Mouse (Mus musculus): ENCODE data around the gene Gbe1. TPM values are rescaled to one million over a fixed set of nuclear protein-coding genes. Genes with fewer than 3 reads are reported as not detected.

Gene Gbe1
- polyA plus RNA-seq, 1 experiment from 2014 or later: 10.9 TPM

GRCm38 (mm10) chr16:70568341-70569265, 254.9 kb downstream of the Gbe1 start:
- H3K4me3 ChIP-seq (ENCODE audit: low read depth, low read length): no peak overlapping the region
- 59% methylated on average over 23 of the region's 23 CpGs for WGBS
- no peak overlapping the region for H3K9ac ChIP-seq (replicated peaks; ENCODE audit: low read depth, low read length)

GRCm38 (mm10) chr16:70585964-70586363, 272.2 kb downstream of the Gbe1 start:
- no peak for ATAC-seq (ENCODE audit: low read depth)
- Histone ChIP-seq H3K4me2 (ENCODE audit: low read depth, low read length) (no peak overlapping the region), H3K9ac (replicated peaks; ENCODE audit: low read depth, low read length) (no peak overlapping the region), H3K4me3 (ENCODE audit: low read depth, low read length) (no peak overlapping the region), H3K27ac (ENCODE audit: low read depth, low read length) (no peak overlapping the region), H3K27me3 (ENCODE audit: control insufficient read depth, insufficient read depth, low read length) (no peaks in the 10 kb centered on the region), H3K36me3 (ENCODE audit: control insufficient read depth, insufficient read depth, low read length) (no peaks in the 10 kb centered on the region), H3K4me1 (ENCODE audit: control insufficient read depth, insufficient read depth, low read length) (no peaks in the 10 kb centered on the region), H3K9me3 (ENCODE audit: control insufficient read depth, low read length) (no peaks in the 10 kb centered on the region)
- 70% methylated on average over 7 of the region's 7 CpGs for WGBS

More at GRCm38 (mm10) chr16:70568341-70569265, 254.9 kb downstream of the Gbe1 start:
- H3K27ac ChIP-seq (ENCODE audit: low read depth, low read length): no peak overlapping the region
- peak overlapping the region; percentile 12; the same call in 1 of the 2 replicates for H3K4me2 ChIP-seq (ENCODE audit: low read depth, low read length)
- no peaks in the 10 kb centered on the region for H3K4me1 ChIP-seq (ENCODE audit: control insufficient read depth, insufficient read depth, low read length)
- H3K9me3 ChIP-seq (ENCODE audit: control insufficient read depth, low read length): no peaks in the 10 kb centered on the region
- no peaks in the 10 kb centered on the region for H3K27me3 ChIP-seq (ENCODE audit: control insufficient read depth, insufficient read depth, low read length)
- H3K36me3 ChIP-seq (ENCODE audit: control insufficient read depth, insufficient read depth, low read length): no peaks in the 10 kb centered on the region
- ATAC-seq (ENCODE audit: low read depth): peak; percentile 79

- Histone ChIP-seq H3K36me3 (ENCODE audit: control insufficient read depth, insufficient read depth, low read length) (no peaks in the 10 kb centered on the region), H3K9me3 (ENCODE audit: control insufficient read depth, low read length) (no peaks in the 10 kb centered on the region), H3K27me3 (ENCODE audit: control insufficient read depth, insufficient read depth, low read length) (no peaks in the 10 kb centered on the region), H3K27ac (ENCODE audit: low read depth, low read length) (no peak overlapping the region), H3K4me3 (ENCODE audit: low read depth, low read length) (no peak overlapping the region), H3K4me2 (ENCODE audit: low read depth, low read length) (no peak overlapping the region), H3K9ac (replicated peaks; ENCODE audit: low read depth, low read length) (no peak overlapping the region), H3K4me1 (ENCODE audit: control insufficient read depth, insufficient read depth, low read length) (no peaks in the 10 kb centered on the region)
- WGBS: 96% methylated on average over 3 of the region's 3 CpGs
- ATAC-seq (ENCODE audit: low read depth): no peak
Observed at GRCm38 (mm10) chr16:70602326-70602725, 288.6 kb downstream of the Gbe1 start.

- H3K9me3 ChIP-seq (ENCODE audit: control insufficient read depth, low read length): no peaks in the 10 kb centered on the region
- H3K27ac ChIP-seq (ENCODE audit: low read depth, low read length): no peak overlapping the region
- H3K36me3 ChIP-seq (ENCODE audit: control insufficient read depth, insufficient read depth, low read length): no peaks in the 10 kb centered on the region
- no peaks in the 10 kb centered on the region for H3K27me3 ChIP-seq (ENCODE audit: control insufficient read depth, insufficient read depth, low read length)
- 68% methylated on average over 2 of the region's 2 CpGs for WGBS
- H3K4me3 ChIP-seq (ENCODE audit: low read depth, low read length): no peak overlapping the region
- H3K4me1 ChIP-seq (ENCODE audit: control insufficient read depth, insufficient read depth, low read length): no peaks in the 10 kb centered on the region
- ATAC-seq (ENCODE audit: low read depth): no peak
- H3K4me2 ChIP-seq (ENCODE audit: low read depth, low read length): no peak overlapping the region
- no peak overlapping the region for H3K9ac ChIP-seq (replicated peaks; ENCODE audit: low read depth, low read length)
Observed at GRCm38 (mm10) chr16:70608358-70608757, 294.6 kb downstream of the Gbe1 start.

GRCm38 (mm10) chr16:70617691-70618090, 303.9 kb downstream of the Gbe1 start:
- Histone ChIP-seq H3K9me3 (ENCODE audit: control insufficient read depth, low read length) (no peaks in the 10 kb centered on the region), H3K4me3 (ENCODE audit: low read depth, low read length) (no peak overlapping the region), H3K4me2 (ENCODE audit: low read depth, low read length) (no peak overlapping the region), H3K27me3 (ENCODE audit: control insufficient read depth, insufficient read depth, low read length) (no peaks in the 10 kb centered on the region), H3K9ac (replicated peaks; ENCODE audit: low read depth, low read length) (no peak overlapping the region), H3K27ac (ENCODE audit: low read depth, low read length) (no peak overlapping the region), H3K4me1 (ENCODE audit: control insufficient read depth, insufficient read depth, low read length) (no peaks in the 10 kb centered on the region), H3K36me3 (ENCODE audit: control insufficient read depth, insufficient read depth, low read length) (no peaks in the 10 kb centered on the region)
- peak; percentile 77; the same call in 1 of the 2 replicates for ATAC-seq (ENCODE audit: low read depth)
- WGBS: 19% methylated on average over 1 of the region's 1 CpGs

GRCm38 (mm10) chr16:70618168-70618567, 304.4 kb downstream of the Gbe1 start:
- Histone ChIP-seq H3K27ac (ENCODE audit: low read depth, low read length) (no peak overlapping the region), H3K4me2 (ENCODE audit: low read depth, low read length) (no peak overlapping the region), H3K4me3 (ENCODE audit: low read depth, low read length) (no peak overlapping the region), H3K27me3 (ENCODE audit: control insufficient read depth, insufficient read depth, low read length) (no peaks in the 10 kb centered on the region), H3K36me3 (ENCODE audit: control insufficient read depth, insufficient read depth, low read length) (no peaks in the 10 kb centered on the region), H3K9ac (replicated peaks; ENCODE audit: low read depth, low read length) (no peak overlapping the region), H3K9me3 (ENCODE audit: control insufficient read depth, low read length) (no peaks in the 10 kb centered on the region), H3K4me1 (ENCODE audit: control insufficient read depth, insufficient read depth, low read length) (no peaks in the 10 kb centered on the region)
- 0 out of 2 replicates have a peak, but pooled peaks have one; percentile 54 for ATAC-seq (ENCODE audit: low read depth)
- WGBS: 37% methylated on average over 3 of the region's 3 CpGs

Data from neural tube, embryonic 14.5 days (tissue).